ENCODE assay signal across 8 mouse cellular contexts in genomic region chr7:105810280-105810876, GRCm38 (mm10). TPM values are rescaled to one million over a fixed set of nuclear protein-coding genes. Genes with fewer than 3 reads are reported as not detected.
DNase-seq lines count a peak whose midpoint lies in the region; ATAC-seq and TF ChIP-seq lines count a peak whose summit lies in the region.

No protein-coding gene starts in this region.

- H3ac ChIP-seq in myocyte (ENCODE audit: control insufficient read depth, insufficient read length): peak overlapping the region; percentile 43

- no peaks in the 10 kb centered on the region for H3K27me3 ChIP-seq in erythroblast, embryonic 14.5 days (ENCODE audit: control insufficient read depth)
- no peaks in the 10 kb centered on the region for H3K27me3 ChIP-seq in intestine, embryonic 14.5 days (replicated peaks; ENCODE audit: control insufficient read depth, insufficient read depth, low read length)
- peaks cover 4% of the 10 kb centered on the region for H3K27me3 ChIP-seq in myocyte (ENCODE audit: control insufficient read depth, insufficient read depth, insufficient read length)

- no peak; the same call in 1 of the 2 replicates for ATAC-seq in erythroblast, adult 5-6 weeks (replicated peaks; ENCODE audit: low FRiP score, poor library complexity, severe bottlenecking)
- peak; percentile 69 for ATAC-seq in intestine, embryonic 14.5 days (replicated peaks; ENCODE audit: low FRiP score, low TSS enrichment, low read depth)

- peaks cover 25% of the 10 kb centered on the region for H3K36me3 ChIP-seq in erythroblast, embryonic 14.5 days (ENCODE audit: control insufficient read depth)
- peaks cover 26% of the 10 kb centered on the region for H3K36me3 ChIP-seq in intestine, embryonic 14.5 days (ENCODE audit: control insufficient read depth, insufficient read depth, low read length)
- peaks cover 12% of the 10 kb centered on the region for H3K36me3 ChIP-seq in myocyte (ENCODE audit: control insufficient read depth, insufficient read depth)

- peak overlapping the region; percentile 78 for H3K4me3 ChIP-seq in erythroblast, embryonic 14.5 days (replicated peaks)
- peak overlapping the region; percentile 69 for H3K4me3 ChIP-seq in intestine, embryonic 14.5 days (ENCODE audit: low read depth, low read length)
- H3K4me3 ChIP-seq in myocyte: peak overlapping the region; percentile 93

- peak overlapping the region; percentile 83 for H3K27ac ChIP-seq in intestine, embryonic 14.5 days (ENCODE audit: low read depth)

- no peaks in the 10 kb centered on the region for H3K9me3 ChIP-seq in erythroblast, embryonic 14.5 days (ENCODE audit: control insufficient read depth, low read length)
- no peaks in the 10 kb centered on the region for H3K9me3 ChIP-seq in intestine, embryonic 14.5 days (ENCODE audit: control insufficient read depth, low read length)

- DNase-seq in retina, adult 2 months (ENCODE audit: low read depth, low spot score): peak; percentile 9
- no peak for DNase-seq in retina, postnatal 1 day
- DNase-seq in intestine, embryonic 14.5 days (ENCODE audit: low spot score): no peak
- no peak for DNase-seq in cerebellum, postnatal 14 days
- no peak for DNase-seq in MN1 (ENCODE audit: low spot score)

- no peak for TF ChIP-seq POLR2A in myocyte (IDR thresholded peaks at IDR 0.05; ENCODE audit: insufficient read length, low read depth)

- 3% methylated on average over 37 of the region's 37 CpGs for WGBS in intestine, embryonic 14.5 days

- H3K4me2 ChIP-seq in intestine, embryonic 14.5 days (ENCODE audit: low read length): peak overlapping the region; percentile 53
- peak overlapping the region; percentile 95 for H3K4me2 ChIP-seq in myocyte (ENCODE audit: low read depth)

- H3K9ac ChIP-seq in intestine, embryonic 14.5 days (ENCODE audit: low read length): peak overlapping the region; percentile 81

- peaks cover 17% of the 10 kb centered on the region for H3K79me2 ChIP-seq in myocyte (ENCODE audit: control insufficient read depth, insufficient read depth)

- peaks cover 33% of the 10 kb centered on the region for H3K4me1 ChIP-seq in erythroblast, embryonic 14.5 days (ENCODE audit: control insufficient read depth)
- H3K4me1 ChIP-seq in intestine, embryonic 14.5 days (replicated peaks; ENCODE audit: control insufficient read depth, insufficient read depth, low read length): peaks cover 7% of the 10 kb centered on the region; the same call in 1 of the 2 replicates

TF ChIP-seq in myocyte, 11 proteins besides CTCF, POLR2A, EP300 and RAD21:
- TF ChIP-seq TCF3 (IDR thresholded peaks at IDR 0.05; ENCODE audit: insufficient read length, low read depth): no peak
TF ChIP-seq in myocyte: peak in this region for 0.

RNA-seq across cellular contexts. Expression of gene Mrpl17, which starts 0.5 kb away (rescaled TPM):
- 11.4 and 15.8 TPM in 2 replicates for polyA plus RNA-seq in erythroblast, embryonic 14.5 days (2012)
- total RNA-seq in erythroblast, adult 5-6 weeks (2015; ENCODE audit: low replicate concordance): 52.9 and 69.0 TPM in 2 replicates
- 13.7 and 34.7 TPM in 2 replicates for total RNA-seq in erythroblast, adult 5-6 weeks (2017; ENCODE audit: low replicate concordance)
- 379 and 393 TPM in 2 replicates for polyA plus RNA-seq in intestine, embryonic 14.5 days (2014; fragmentation: Nextera tagmentation; extraction: Ambion mirVana)
- polyA plus RNA-seq in myocyte (2012; fragmentation: generic; extraction: Trizol): 346 TPM

RNA-seq across cellular contexts. Expression of gene Dchs1, which starts 22.9 kb away (rescaled TPM):
- polyA plus RNA-seq in erythroblast, embryonic 14.5 days (2012): 0.01 TPM in 1 of 2 replicates, not detected in the other
- not detected in 2 replicates for total RNA-seq in erythroblast, adult 5-6 weeks (2015; ENCODE audit: low replicate concordance)
- total RNA-seq in erythroblast, adult 5-6 weeks (2017; ENCODE audit: low replicate concordance): 0.17 TPM in 1 of 2 replicates, not detected in the other
- 17.5 and 18.7 TPM in 2 replicates for polyA plus RNA-seq in intestine, embryonic 14.5 days (2014; fragmentation: Nextera tagmentation; extraction: Ambion mirVana)
- 0.49 TPM for polyA plus RNA-seq in myocyte (2012; fragmentation: generic; extraction: Trizol)

RNA-seq across cellular contexts. Expression of gene Tpp1, which starts 58.3 kb away (rescaled TPM):
- 2.2 and 4.4 TPM in 2 replicates for polyA plus RNA-seq in erythroblast, embryonic 14.5 days (2012)
- total RNA-seq in erythroblast, adult 5-6 weeks (2015; ENCODE audit: low replicate concordance): 34.0 and 41.8 TPM in 2 replicates
- 14.2 and 19.1 TPM in 2 replicates for total RNA-seq in erythroblast, adult 5-6 weeks (2017; ENCODE audit: low replicate concordance)
- polyA plus RNA-seq in intestine, embryonic 14.5 days (2014; fragmentation: Nextera tagmentation; extraction: Ambion mirVana): 74.1 and 85.8 TPM in 2 replicates
- polyA plus RNA-seq in myocyte (2012; fragmentation: generic; extraction: Trizol): 40.4 TPM

Comparison
In these comparisons a context has a peak if more than half of its experiments do, and no peak if none do; other contexts are left out.
1. RNA of gene Mrpl17, which starts 0.5 kb away (polyA plus RNA-seq): 379 to 393 TPM in intestine, embryonic 14.5 days and 346 TPM in myocyte (single experiment); 11.4 to 15.8 TPM in erythroblast, embryonic 14.5 days; every median in the first group is over 10 times any median in the second.
2. RNA of gene Dchs1, which starts 22.9 kb away (polyA plus RNA-seq): 17.5 to 18.7 TPM in intestine, embryonic 14.5 days; 0.49 TPM in myocyte (single experiment) and 0.01 TPM in erythroblast, embryonic 14.5 days; every median in the first group is over 10 times any median in the second.
3. Peak in every context shown above with its lines, with median percentiles within 50 percentile points of each other: H3K4me3 ChIP-seq.